Mouse (Mus musculus): ENCODE results near the gene Btnl4. TPM values are rescaled to one million over a fixed set of nuclear protein-coding genes. Genes with fewer than 3 reads are reported as not detected.

Btnl4 gene
- not detected for polyA plus RNA-seq (2014; fragmentation: Illumina TruSeq; extraction: RNeasy Lipid Tissue Mini Kit (QIAGEN cat#74804); ENCODE audit: low read depth, low replicate concordance)

GRCm38 (mm10) chr17:34477238-34478013, at the start of gene Btnl4:
Gene Btnl4, minus strand, starts transcription at chr17:34477318.

DNA sequence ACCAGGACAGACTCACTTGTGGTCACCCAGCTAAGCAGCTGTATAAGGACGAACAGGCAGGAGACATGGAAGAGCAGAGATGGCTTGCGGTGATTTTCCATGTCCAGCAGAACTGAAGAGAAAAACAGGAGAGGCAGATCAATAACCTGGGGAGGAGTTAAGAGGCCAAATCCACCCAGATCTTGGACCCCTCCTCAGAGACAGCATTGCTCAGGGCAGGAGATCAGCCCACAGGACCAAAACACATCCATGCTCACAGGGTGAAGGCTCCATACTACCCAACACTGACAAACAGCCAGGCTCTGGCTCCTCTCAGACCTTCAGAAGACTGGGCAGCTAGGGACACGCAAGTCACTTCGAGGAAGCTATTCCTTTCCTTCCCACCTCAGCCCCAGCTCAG, 40.1 kb upstream of the Btnl4 start, which contains the start of gene Btnl6:
Gene Btnl6, minus strand, starts transcription at position 101 of the 400 bp plus-strand sequence.

Other genes starting within 250 kb of the Btnl4 start
- 2.3 TPM for gene H2-Ob, start 238.4 kb downstream of the Btnl4 start, polyA plus RNA-seq (2014; fragmentation: Illumina TruSeq; extraction: RNeasy Lipid Tissue Mini Kit (QIAGEN cat#74804); ENCODE audit: low read depth, low replicate concordance)
- gene H2-Ab1, start 219.6 kb downstream of the Btnl4 start, polyA plus RNA-seq (2014; fragmentation: Illumina TruSeq; extraction: RNeasy Lipid Tissue Mini Kit (QIAGEN cat#74804); ENCODE audit: low read depth, low replicate concordance): 244 TPM
- 369 TPM for gene H2-Aa, start 189.5 kb downstream of the Btnl4 start, polyA plus RNA-seq (2014; fragmentation: Illumina TruSeq; extraction: RNeasy Lipid Tissue Mini Kit (QIAGEN cat#74804); ENCODE audit: low read depth, low replicate concordance)
- 265 TPM for gene H2-Eb1, start 171.5 kb downstream of the Btnl4 start, polyA plus RNA-seq (2014; fragmentation: Illumina TruSeq; extraction: RNeasy Lipid Tissue Mini Kit (QIAGEN cat#74804); ENCODE audit: low read depth, low replicate concordance)
- gene H2-Eb2, start 151.7 kb downstream of the Btnl4 start, polyA plus RNA-seq (2014; fragmentation: Illumina TruSeq; extraction: RNeasy Lipid Tissue Mini Kit (QIAGEN cat#74804); ENCODE audit: low read depth, low replicate concordance): not detected
- gene Btnl2, start 122.5 kb downstream of the Btnl4 start, polyA plus RNA-seq (2014; fragmentation: Illumina TruSeq; extraction: RNeasy Lipid Tissue Mini Kit (QIAGEN cat#74804); ENCODE audit: low read depth, low replicate concordance): 0.60 TPM
- not detected for gene Btnl1, start 100.2 kb downstream of the Btnl4 start, polyA plus RNA-seq (2014; fragmentation: Illumina TruSeq; extraction: RNeasy Lipid Tissue Mini Kit (QIAGEN cat#74804); ENCODE audit: low read depth, low replicate concordance)
- 20.9 TPM for gene BC051142, start 78.5 kb downstream of the Btnl4 start, polyA plus RNA-seq (2014; fragmentation: Illumina TruSeq; extraction: RNeasy Lipid Tissue Mini Kit (QIAGEN cat#74804); ENCODE audit: low read depth, low replicate concordance)
- not detected for gene Btnl6, start 40.0 kb upstream of the Btnl4 start, polyA plus RNA-seq (2014; fragmentation: Illumina TruSeq; extraction: RNeasy Lipid Tissue Mini Kit (QIAGEN cat#74804); ENCODE audit: low read depth, low replicate concordance)
- gene Notch4, start 87.0 kb upstream of the Btnl4 start, polyA plus RNA-seq (2014; fragmentation: Illumina TruSeq; extraction: RNeasy Lipid Tissue Mini Kit (QIAGEN cat#74804); ENCODE audit: low read depth, low replicate concordance): 9.9 TPM
- gene Gpsm3, start 112.5 kb upstream of the Btnl4 start, polyA plus RNA-seq (2014; fragmentation: Illumina TruSeq; extraction: RNeasy Lipid Tissue Mini Kit (QIAGEN cat#74804); ENCODE audit: low read depth, low replicate concordance): 14.3 TPM
- gene Pbx2, start 113.9 kb upstream of the Btnl4 start, polyA plus RNA-seq (2014; fragmentation: Illumina TruSeq; extraction: RNeasy Lipid Tissue Mini Kit (QIAGEN cat#74804); ENCODE audit: low read depth, low replicate concordance): 43.0 TPM
- 5.1 TPM for gene Ager, start 120.5 kb upstream of the Btnl4 start, polyA plus RNA-seq (2014; fragmentation: Illumina TruSeq; extraction: RNeasy Lipid Tissue Mini Kit (QIAGEN cat#74804); ENCODE audit: low read depth, low replicate concordance)
- gene Rnf5, start 126.4 kb upstream of the Btnl4 start, polyA plus RNA-seq (2014; fragmentation: Illumina TruSeq; extraction: RNeasy Lipid Tissue Mini Kit (QIAGEN cat#74804); ENCODE audit: low read depth, low replicate concordance): 71.9 TPM
- gene Agpat1, start 126.9 kb upstream of the Btnl4 start, polyA plus RNA-seq (2014; fragmentation: Illumina TruSeq; extraction: RNeasy Lipid Tissue Mini Kit (QIAGEN cat#74804); ENCODE audit: low read depth, low replicate concordance): 88.3 TPM
- 3.9 TPM for gene Egfl8, start 138.7 kb upstream of the Btnl4 start, polyA plus RNA-seq (2014; fragmentation: Illumina TruSeq; extraction: RNeasy Lipid Tissue Mini Kit (QIAGEN cat#74804); ENCODE audit: low read depth, low replicate concordance)
- gene Ppt2, start 151.2 kb upstream of the Btnl4 start, polyA plus RNA-seq (2014; fragmentation: Illumina TruSeq; extraction: RNeasy Lipid Tissue Mini Kit (QIAGEN cat#74804); ENCODE audit: low read depth, low replicate concordance): 55.8 TPM
- gene Prrt1, start 152.2 kb upstream of the Btnl4 start, polyA plus RNA-seq (2014; fragmentation: Illumina TruSeq; extraction: RNeasy Lipid Tissue Mini Kit (QIAGEN cat#74804); ENCODE audit: low read depth, low replicate concordance): 31.3 TPM
- 15.4 TPM for gene Fkbpl, start 167.4 kb upstream of the Btnl4 start, polyA plus RNA-seq (2014; fragmentation: Illumina TruSeq; extraction: RNeasy Lipid Tissue Mini Kit (QIAGEN cat#74804); ENCODE audit: low read depth, low replicate concordance)
- gene Atf6b, start 169.8 kb upstream of the Btnl4 start, polyA plus RNA-seq (2014; fragmentation: Illumina TruSeq; extraction: RNeasy Lipid Tissue Mini Kit (QIAGEN cat#74804); ENCODE audit: low read depth, low replicate concordance): 49.9 TPM
- 30.0 TPM for gene Tnxb, start 193.2 kb upstream of the Btnl4 start, polyA plus RNA-seq (2014; fragmentation: Illumina TruSeq; extraction: RNeasy Lipid Tissue Mini Kit (QIAGEN cat#74804); ENCODE audit: low read depth, low replicate concordance)

Data from adipose tissue, adult 10 weeks (tissue).